Mouse (Mus musculus) hindbrain, embryonic 11.5 days (tissue): Measurements from ENCODE around the gene Srgap1. TPM values are rescaled to one million over a fixed set of nuclear protein-coding genes. Genes with fewer than 3 reads are reported as not detected.

ENCODE experiments used
- ATAC-seq: fragments of 200-750 bp; cut with Nextera tagmentation; 2 replicates; pipeline ENCODE4 v1.8.0; 2017; ENCODE audit warnings: mild to moderate bottlenecking, moderate TSS enrichment, moderate library complexity; ENCODE audit not compliant: low FRiP score
- DNase-seq: peaks from one replicate; pipeline ENCODE4 v3.0.0-alpha.2; 2015; ENCODE audit warnings: low spot score
- H3K27ac ChIP-seq: fragments of 300-500 bp; sonication (generic); 2 replicates; pipeline ENCODE4 v1.5.1; 2014; ENCODE audit warnings: mild to moderate bottlenecking, low read depth, low read length
- H3K27me3 ChIP-seq: fragments of 300-500 bp; sonication (generic); 2 replicates; pipeline ENCODE4 v1.6.1; 2014; ENCODE audit warnings: mild to moderate bottlenecking, low read length, moderate library complexity, mixed read lengths; ENCODE audit not compliant: control insufficient read depth, insufficient read depth
- H3K36me3 ChIP-seq: fragments of 300-500 bp; sonication (generic); 2 replicates; pipeline ENCODE4 v1.6.1; 2014; ENCODE audit warnings: mild to moderate bottlenecking, low read length, moderate library complexity, mixed read lengths; ENCODE audit not compliant: control insufficient read depth, insufficient read depth
- H3K4me1 ChIP-seq: fragments of 300-500 bp; sonication (generic); replicated peaks from 2 replicates; pipeline ENCODE4 v1.6.1; 2014; ENCODE audit warnings: low read length, mixed read lengths; ENCODE audit not compliant: control insufficient read depth, insufficient read depth
- H3K4me2 ChIP-seq: fragments of 300-500 bp; sonication (generic); replicated peaks from 2 replicates; pipeline ENCODE4 v1.6.1; 2014; ENCODE audit warnings: mild to moderate bottlenecking, low read depth, low read length
- H3K4me3 ChIP-seq: fragments of 300-500 bp; sonication (generic); 2 replicates; pipeline ENCODE4 v1.5.1; 2014; ENCODE audit warnings: low read depth, low read length
- H3K9ac ChIP-seq: fragments of 300-500 bp; sonication (generic); 2 replicates; pipeline ENCODE4 v1.6.1; 2014; ENCODE audit warnings: low read depth, low read length
- H3K9me3 ChIP-seq: fragments of 300-500 bp; sonication (generic); 2 replicates; pipeline ENCODE4 v1.6.1; 2016; ENCODE audit warnings: low read length; ENCODE audit not compliant: control insufficient read depth
- WGBS: fragments of 180-500 bp; shearing (Covaris S2); extraction: QIAGEN DNeasy Blood & Tissue Kit; methylation state at CpG from one replicate; pipeline ENCODE4 v1.1.7; 2014; 5-methylcytosine and 5-hydroxymethylcytosine counted together
- polyA plus RNA-seq: library from polyadenylated mRNA; unstranded; fragments of >200 nt; fragmentation: Nextera tagmentation; extraction: Ambion mirVana; gene quantifications from 2 replicates; pipeline ENCODE4 v1.2.1, GENCODE M21; 2014

The Srgap1 gene
- polyA plus RNA-seq, 1 experiment from 2014 or later, result 26.5 TPM

GRCm38 (mm10) chr10:121737256-121737655, 309.9 kb downstream of the Srgap1 start:
- no peak overlapping the region for H3K9ac ChIP-seq
- H3K9me3 ChIP-seq, result no peaks in the 10 kb centered on the region
- WGBS, result 90% methylated on average over 3 of the region's 3 CpGs
- H3K4me1 ChIP-seq, result no peaks in the 10 kb centered on the region
- DNase-seq (no peak), ATAC-seq (no peak)
- H3K27me3 ChIP-seq, result no peaks in the 10 kb centered on the region
- H3K36me3 ChIP-seq, result no peaks in the 10 kb centered on the region
- no peak overlapping the region for H3K4me3 ChIP-seq
- H3K4me2 ChIP-seq, result no peak overlapping the region
- H3K27ac ChIP-seq, result no peak overlapping the region

GRCm38 (mm10) chr10:121732542-121732941, 314.6 kb downstream of the Srgap1 start:
- 90% methylated on average over 9 of the region's 9 CpGs for WGBS
- ATAC-seq, result no peak
- DNase-seq, result no peak

GRCm38 (mm10) chr10:121731048-121731725, 315.9 kb downstream of the Srgap1 start:
- WGBS, result 92% methylated on average over 8 of the region's 8 CpGs

More at GRCm38 (mm10) chr10:121732542-121732941, 314.6 kb downstream of the Srgap1 start:
- Histone ChIP-seq H3K27ac (no peak overlapping the region), H3K4me2 (no peak overlapping the region), H3K4me1 (no peaks in the 10 kb centered on the region), H3K36me3 (no peaks in the 10 kb centered on the region), H3K9ac (no peak overlapping the region), H3K9me3 (no peaks in the 10 kb centered on the region), H3K4me3 (no peak overlapping the region), H3K27me3 (no peaks in the 10 kb centered on the region)

More at GRCm38 (mm10) chr10:121731048-121731725, 315.9 kb downstream of the Srgap1 start:
- Histone ChIP-seq H3K4me3 (no peak overlapping the region), H3K4me2 (no peak overlapping the region), H3K4me1 (no peaks in the 10 kb centered on the region), H3K36me3 (no peaks in the 10 kb centered on the region), H3K9me3 (no peaks in the 10 kb centered on the region), H3K27ac (no peak overlapping the region), H3K27me3 (no peaks in the 10 kb centered on the region), H3K9ac (no peak overlapping the region)
- ATAC-seq (no peak), DNase-seq (no peak)

Other genes starting within 250 kb of the Srgap1 start
- gene Rxylt1, start 50.1 kb upstream of the Srgap1 start, polyA plus RNA-seq, result 42.5 and 43.1 TPM in 2 replicates